Mouse (Mus musculus) liver, adult 2 months (tissue): ENCODE measurements around the gene Lrrc75a.

Experiments used
- CTCF ChIP-seq: fragments of 200-500 bp; IDR thresholded peaks from 2 replicates; pipeline ENCODE4 v1.5.1; 2011; ENCODE audit warnings: low read depth, low read length, control low read depth
- POLR2A ChIP-seq: fragments of 200-500 bp; IDR thresholded peaks from 2 replicates; pipeline ENCODE4 v1.6.1; 2011; ENCODE audit warnings: low read length, control low read depth; ENCODE audit not compliant: insufficient read depth; ENCODE audit errors: extremely low read depth

DNA sequence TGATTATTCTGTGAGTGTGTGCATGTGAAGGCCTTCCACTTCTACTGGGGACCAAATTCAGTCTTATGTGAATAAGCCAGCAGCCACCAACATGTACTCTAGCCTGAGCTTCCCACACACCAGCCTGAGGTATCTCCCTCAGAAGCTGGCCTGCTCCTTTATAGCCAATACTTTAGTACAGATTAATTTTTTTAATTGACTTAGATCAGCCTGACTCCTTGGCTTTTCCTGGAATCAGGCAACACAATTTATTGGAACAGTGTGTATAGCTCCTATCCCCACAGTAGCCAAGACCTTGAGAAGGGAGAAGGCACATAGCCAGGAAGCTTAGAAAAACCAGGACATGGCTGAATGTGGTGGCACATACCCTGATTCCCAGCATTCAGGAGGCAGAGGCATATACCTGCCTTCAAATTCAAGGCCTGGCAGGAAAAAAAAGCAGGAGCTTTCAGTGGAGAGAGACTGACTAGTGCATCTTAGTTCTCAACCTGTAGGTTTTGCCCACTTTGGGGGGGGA, 92.4 kb downstream of the Lrrc75a start:
- TF ChIP-seq POLR2A = no peak
- TF ChIP-seq CTCF = no peak
